Mouse (Mus musculus): ENCODE measurements at regions not wholly inside any gene's neighbourhood (a gene's known extent, or its start where the extent isn't known, plus 50 kb on each side); places are given as distances from the start of the nearest gene placed in this dataset.

GRCm38 (mm10) chr7:88185120-88185796 lies 92.6 kb upstream of the Ctsc start:
- H3K27me3 ChIP-seq, result no peaks in the 10 kb centered on the region
- 61% methylated on average over 6 of the region's 6 CpGs for WGBS

GRCm38 (mm10) chr7:88187555-88187954 lies 90.3 kb upstream of the Ctsc start:
- H3K9me3 ChIP-seq, result no peaks in the 10 kb centered on the region
- 72% methylated on average over 2 of the region's 2 CpGs for WGBS
- no peaks in the 10 kb centered on the region for H3K27me3 ChIP-seq
- no peak overlapping the region for H3K4me2 ChIP-seq
- no peak for ATAC-seq (ENCODE audit: insufficient number of reproducible peaks, low FRiP score, low TSS enrichment, low read depth)
- no peak overlapping the region for H3K27ac ChIP-seq
- no peaks in the 10 kb centered on the region for H3K4me1 ChIP-seq
- H3K36me3 ChIP-seq, result no peaks in the 10 kb centered on the region
- H3K9ac ChIP-seq, result no peak overlapping the region
- H3K4me3 ChIP-seq, result no peak overlapping the region

More at GRCm38 (mm10) chr7:88185120-88185796, 92.6 kb upstream of the Ctsc start:
- no peaks in the 10 kb centered on the region for H3K4me1 ChIP-seq
- ATAC-seq (ENCODE audit: insufficient number of reproducible peaks, low FRiP score, low TSS enrichment, low read depth), result no peak
- H3K9ac ChIP-seq, result no peak overlapping the region
- H3K4me3 ChIP-seq, result no peak overlapping the region
- H3K36me3 ChIP-seq, result no peaks in the 10 kb centered on the region
- no peak overlapping the region for H3K4me2 ChIP-seq
- H3K27ac ChIP-seq, result no peak overlapping the region
- H3K9me3 ChIP-seq, result no peaks in the 10 kb centered on the region

- WGBS, result 79% methylated on average over 2 of the region's 2 CpGs
- Histone ChIP-seq H3K27ac (no peak overlapping the region), H3K4me2 (no peak overlapping the region), H3K4me1 (no peaks in the 10 kb centered on the region), H3K4me3 (no peak overlapping the region), H3K9me3 (no peaks in the 10 kb centered on the region), H3K27me3 (no peaks in the 10 kb centered on the region), H3K36me3 (no peaks in the 10 kb centered on the region), H3K9ac (no peak overlapping the region)
- ATAC-seq (ENCODE audit: insufficient number of reproducible peaks, low FRiP score, low TSS enrichment, low read depth), result no peak
These were observed 85.1 kb upstream of the Ctsc start for GRCm38 (mm10) chr7:88192771-88193170.

- no peak overlapping the region for H3K9ac ChIP-seq
- no peak overlapping the region for H3K27ac ChIP-seq
- no peaks in the 10 kb centered on the region for H3K4me1 ChIP-seq
- no peaks in the 10 kb centered on the region for H3K9me3 ChIP-seq
- H3K36me3 ChIP-seq, result no peaks in the 10 kb centered on the region
- no peak overlapping the region for H3K4me2 ChIP-seq
- WGBS, result 32% methylated on average over 4 of the region's 4 CpGs
- ATAC-seq (ENCODE audit: insufficient number of reproducible peaks, low FRiP score, low TSS enrichment, low read depth), result no peak
- H3K27me3 ChIP-seq, result no peaks in the 10 kb centered on the region
- H3K4me3 ChIP-seq, result no peak overlapping the region
These were observed 78.8 kb upstream of the Ctsc start for GRCm38 (mm10) chr7:88199043-88199442.

- Histone ChIP-seq H3K9me3 (no peaks in the 10 kb centered on the region), H3K27ac (no peak overlapping the region), H3K9ac (no peak overlapping the region), H3K27me3 (no peaks in the 10 kb centered on the region), H3K4me3 (no peak overlapping the region), H3K36me3 (no peaks in the 10 kb centered on the region), H3K4me1 (no peaks in the 10 kb centered on the region), H3K4me2 (no peak overlapping the region)
- 53% methylated on average over 5 of the region's 5 CpGs for WGBS
- no peak for ATAC-seq (ENCODE audit: insufficient number of reproducible peaks, low FRiP score, low TSS enrichment, low read depth)
These were observed 77.9 kb upstream of the Ctsc start for GRCm38 (mm10) chr7:88199929-88200538.

GRCm38 (mm10) chr7:88201658-88202364 lies 76.1 kb upstream of the Ctsc start:
- Histone ChIP-seq H3K27ac (no peak overlapping the region), H3K4me1 (no peaks in the 10 kb centered on the region), H3K4me3 (no peak overlapping the region), H3K9me3 (no peaks in the 10 kb centered on the region), H3K4me2 (no peak overlapping the region), H3K36me3 (no peaks in the 10 kb centered on the region), H3K27me3 (no peaks in the 10 kb centered on the region), H3K9ac (no peak overlapping the region)
- ATAC-seq (ENCODE audit: insufficient number of reproducible peaks, low FRiP score, low TSS enrichment, low read depth), result no peak
- 84% methylated on average over 3 of the region's 3 CpGs for WGBS

- 56% methylated on average over 2 of the region's 2 CpGs for WGBS
- no peaks in the 10 kb centered on the region for H3K36me3 ChIP-seq
- no peaks in the 10 kb centered on the region for H3K9me3 ChIP-seq
- H3K27me3 ChIP-seq, result no peaks in the 10 kb centered on the region
- H3K27ac ChIP-seq, result no peak overlapping the region
- no peaks in the 10 kb centered on the region for H3K4me1 ChIP-seq
- H3K4me3 ChIP-seq, result no peak overlapping the region
- H3K9ac ChIP-seq, result no peak overlapping the region
- H3K4me2 ChIP-seq, result no peak overlapping the region
- no peak for ATAC-seq (ENCODE audit: insufficient number of reproducible peaks, low FRiP score, low TSS enrichment, low read depth)
These were observed 71.6 kb upstream of the Ctsc start for GRCm38 (mm10) chr7:88206223-88206827.

- Histone ChIP-seq H3K9ac (no peak overlapping the region), H3K4me1 (no peaks in the 10 kb centered on the region), H3K9me3 (no peaks in the 10 kb centered on the region), H3K4me3 (no peak overlapping the region), H3K27ac (no peak overlapping the region), H3K36me3 (no peaks in the 10 kb centered on the region), H3K27me3 (no peaks in the 10 kb centered on the region), H3K4me2 (no peak overlapping the region)
- WGBS, result 45% methylated on average over 10 of the region's 10 CpGs
- ATAC-seq (ENCODE audit: insufficient number of reproducible peaks, low FRiP score, low TSS enrichment, low read depth), result no peak
These were observed 70.8 kb upstream of the Ctsc start for GRCm38 (mm10) chr7:88206914-88207710.

- H3K9ac ChIP-seq, result no peak overlapping the region
- ATAC-seq (ENCODE audit: insufficient number of reproducible peaks, low FRiP score, low TSS enrichment, low read depth), result 0 out of 2 replicates have a peak, but pooled peaks have one; percentile 35
- no peaks in the 10 kb centered on the region for H3K4me1 ChIP-seq
- no peaks in the 10 kb centered on the region for H3K36me3 ChIP-seq
- H3K4me3 ChIP-seq, result no peak overlapping the region
- H3K27me3 ChIP-seq, result no peaks in the 10 kb centered on the region
- H3K27ac ChIP-seq, result peak overlapping the region; percentile 6; the same call in 1 of the 2 replicates
- H3K4me2 ChIP-seq, result no peak overlapping the region
- no peaks in the 10 kb centered on the region for H3K9me3 ChIP-seq
- WGBS, result 16% methylated on average over 2 of the region's 2 CpGs
These were observed 63.1 kb upstream of the Ctsc start for GRCm38 (mm10) chr7:88214713-88215198.

- WGBS, result 92% methylated on average over 1 of the region's 1 CpGs
- Histone ChIP-seq H3K9ac (no peak overlapping the region), H3K4me1 (no peaks in the 10 kb centered on the region), H3K27me3 (no peaks in the 10 kb centered on the region), H3K36me3 (no peaks in the 10 kb centered on the region), H3K4me3 (no peak overlapping the region), H3K9me3 (no peaks in the 10 kb centered on the region), H3K27ac (no peak overlapping the region), H3K4me2 (no peak overlapping the region)
- no peak for ATAC-seq (ENCODE audit: insufficient number of reproducible peaks, low FRiP score, low TSS enrichment, low read depth)
These were observed 62.5 kb upstream of the Ctsc start for GRCm38 (mm10) chr7:88215425-88215824.

GRCm38 (mm10) chr7:88222141-88222540 lies 55.7 kb upstream of the Ctsc start:
- no peak overlapping the region for H3K9ac ChIP-seq
- H3K4me2 ChIP-seq, result no peak overlapping the region

More at GRCm38 (mm10) chr7:88222141-88222540, 55.7 kb upstream of the Ctsc start:
- H3K27ac ChIP-seq, result no peak overlapping the region
- 82% methylated on average over 2 of the region's 2 CpGs for WGBS
- no peaks in the 10 kb centered on the region for H3K9me3 ChIP-seq
- no peak overlapping the region for H3K4me3 ChIP-seq
- no peaks in the 10 kb centered on the region for H3K36me3 ChIP-seq
- no peaks in the 10 kb centered on the region for H3K27me3 ChIP-seq
- H3K4me1 ChIP-seq, result no peaks in the 10 kb centered on the region
- no peak for ATAC-seq (ENCODE audit: insufficient number of reproducible peaks, low FRiP score, low TSS enrichment, low read depth)
